Mouse (Mus musculus) limb, embryonic 14.5 days (tissue): ENCODE measurements around the gene 1700067K01Rik. TPM values are rescaled to one million over a fixed set of nuclear protein-coding genes. Genes with fewer than 3 reads are reported as not detected.

Experiments used
- ATAC-seq: fragments of 200-750 bp; cut with Nextera tagmentation; 2 replicates; pipeline ENCODE4 v1.8.0; 2017; ENCODE audit warnings: low read depth, moderate number of reproducible peaks, moderate TSS enrichment; ENCODE audit not compliant: low FRiP score
- DNase-seq: peaks from one replicate; pipeline ENCODE4 v3.0.0-alpha.2; 2015; ENCODE audit warnings: low spot score
- H3K27ac ChIP-seq: fragments of 300-500 bp; sonication (generic); replicated peaks from 2 replicates; pipeline ENCODE4 v1.5.1; 2014; ENCODE audit warnings: low read depth, mild to moderate bottlenecking, low read length, moderate library complexity, mixed read lengths
- H3K27me3 ChIP-seq: fragments of 300-500 bp; sonication (generic); 2 replicates; pipeline ENCODE4 v1.6.1; 2014; ENCODE audit warnings: low read length, mixed read lengths; ENCODE audit not compliant: control insufficient read depth, insufficient read depth
- H3K36me3 ChIP-seq: fragments of 300-500 bp; sonication (generic); 2 replicates; pipeline ENCODE4 v1.6.1; 2014; ENCODE audit warnings: mild to moderate bottlenecking, low read length, moderate library complexity, mixed read lengths; ENCODE audit not compliant: control insufficient read depth, insufficient read depth
- H3K4me1 ChIP-seq: fragments of 300-500 bp; sonication (generic); 2 replicates; pipeline ENCODE4 v1.6.1; 2014; ENCODE audit warnings: antibody characterized with exemption, low read length, mixed read lengths; ENCODE audit not compliant: control insufficient read depth, insufficient read depth
- H3K4me2 ChIP-seq: fragments of 300-500 bp; sonication (generic); replicated peaks from 2 replicates; pipeline ENCODE4 v1.6.1; 2014; ENCODE audit warnings: low read depth, mild to moderate bottlenecking, low read length, moderate library complexity; ENCODE audit not compliant: severe bottlenecking
- H3K4me3 ChIP-seq: fragments of 300-500 bp; sonication (generic); replicated peaks from 2 replicates; pipeline ENCODE4 v1.5.1; 2014; ENCODE audit warnings: low read length
- H3K9ac ChIP-seq: fragments of 300-500 bp; sonication (generic); 2 replicates; pipeline ENCODE4 v1.6.1; 2014; ENCODE audit warnings: mild to moderate bottlenecking, low read depth, low read length, moderate library complexity; ENCODE audit not compliant: severe bottlenecking
- H3K9me3 ChIP-seq: fragments of 300-500 bp; sonication (generic); 2 replicates; pipeline ENCODE4 v1.6.1; 2016; ENCODE audit warnings: low read length; ENCODE audit not compliant: control insufficient read depth
- POLR2A ChIP-seq: fragments of 200-500 bp; IDR thresholded peaks from 2 replicates; pipeline ENCODE4 v1.8.0; 2012; ENCODE audit warnings: inconsistent platforms, mild to moderate bottlenecking, moderate library complexity, borderline replicate concordance; ENCODE audit not compliant: insufficient read depth, insufficient read length; ENCODE audit errors: extremely low read depth
- WGBS: fragments of 180-500 bp; shearing (Covaris S2); extraction: QIAGEN DNeasy Blood & Tissue Kit; methylation state at CpG from one replicate; pipeline ENCODE4 v1.1.7; 2014; 5-methylcytosine and 5-hydroxymethylcytosine counted together
- polyA plus RNA-seq, 2 experiments: library from polyadenylated mRNA; depleted of rRNA in 1 of 2; stranded (reverse) in 1 of 2; unstranded in 1 of 2; fragments of >200 nt; fragmentation: Nextera tagmentation in 1 of 2; extraction: Ambion mirVana in 1 of 2; gene quantifications; 2 replicates each; pipeline versions ENCODE4 v1.2.1 to v1.2.3; 2012 to 2014

1700067K01Rik gene
- polyA plus RNA-seq (2012; rRNA removed) (0.72 and 0.73 TPM in 2 replicates), polyA plus RNA-seq (2014; fragmentation: Nextera tagmentation; extraction: Ambion mirVana) (1.6 and 2.3 TPM in 2 replicates)

- Histone ChIP-seq H3K27ac (no peak within 1 kb of the TSS), H3K9ac (peak within 1 kb of the TSS; percentile 38), H3K36me3 (peaks cover 28% of the 10 kb centered on the region), H3K27me3 (no peaks in the 10 kb centered on the region), H3K4me2 (peak within 1 kb of the TSS; percentile 34), H3K9me3 (no peaks in the 10 kb centered on the region), H3K4me1 (peaks cover 22% of the 10 kb centered on the region), H3K4me3 (peak within 1 kb of the TSS; percentile 13; the same call in 1 of the 2 replicates)
- DNase-seq (no peak), ATAC-seq (no peak)
- TF ChIP-seq POLR2A: no peak
- 28% methylated on average over 57 of the region's 61 CpGs for WGBS
These were observed at the start of gene 1700067K01Rik for GRCm38 (mm10) chr8:84001281-84002000. TSS of gene 1700067K01Rik (plus strand) at chr8:84001502.

- ATAC-seq (no peak), DNase-seq (no peak)
- H3K4me2 ChIP-seq: peak overlapping the region; percentile 89
- peak overlapping the region; percentile 62 for H3K4me3 ChIP-seq
- peak overlapping the region; percentile 52 for H3K9ac ChIP-seq
- H3K4me1 ChIP-seq: peaks cover 4% of the 10 kb centered on the region; the same call in 1 of the 2 replicates
- no peaks in the 10 kb centered on the region for H3K27me3 ChIP-seq
- under 1% methylated on average over 14 of the region's 14 CpGs for WGBS
- no peaks in the 10 kb centered on the region for H3K9me3 ChIP-seq
- H3K36me3 ChIP-seq: no peaks in the 10 kb centered on the region
- H3K27ac ChIP-seq: no peak overlapping the region
- no peak for TF ChIP-seq POLR2A
These were observed 46.6 kb upstream of the 1700067K01Rik start for GRCm38 (mm10) chr8:83954749-83955105.

- Histone ChIP-seq H3K4me1 (peaks cover 4% of the 10 kb centered on the region; the same call in 1 of the 2 replicates), H3K27me3 (no peaks in the 10 kb centered on the region), H3K36me3 (no peaks in the 10 kb centered on the region), H3K4me3 (peak within 1 kb of the TSS; percentile 62), H3K4me2 (peak within 1 kb of the TSS; percentile 89), H3K9ac (peak within 1 kb of the TSS; percentile 52), H3K27ac (no peak within 1 kb of the TSS), H3K9me3 (no peaks in the 10 kb centered on the region)
- TF ChIP-seq POLR2A: no peak
- DNase-seq (peak; percentile 100), ATAC-seq (peak; percentile 97)
- WGBS: under 1% methylated on average over 72 of the region's 75 CpGs
These were observed 46.0 kb upstream of the 1700067K01Rik start, which contains the start of the genes Gm10644 and Asf1b for GRCm38 (mm10) chr8:83955106-83955957. TSS of gene Gm10644 (minus strand) at chr8:83955205. TSS of gene Asf1b (plus strand) at chr8:83955507.

- Histone ChIP-seq H3K4me2 (peak overlapping the region; percentile 89), H3K4me1 (peaks cover 4% of the 10 kb centered on the region; the same call in 1 of the 2 replicates), H3K27ac (no peak overlapping the region), H3K4me3 (peak overlapping the region; percentile 62), H3K36me3 (no peaks in the 10 kb centered on the region), H3K9me3 (no peaks in the 10 kb centered on the region), H3K27me3 (no peaks in the 10 kb centered on the region), H3K9ac (peak overlapping the region; percentile 45)
- TF ChIP-seq POLR2A: no peak
- WGBS: 3% methylated on average over 15 of the region's 15 CpGs
- ATAC-seq: no peak
- DNase-seq: no peak
These were observed 45.4 kb upstream of the 1700067K01Rik start for GRCm38 (mm10) chr8:83955958-83956218.

- 15% methylated on average over 1 of the region's 1 CpGs for WGBS
- Histone ChIP-seq H3K9ac (no peak overlapping the region), H3K27me3 (no peaks in the 10 kb centered on the region), H3K9me3 (no peaks in the 10 kb centered on the region), H3K36me3 (no peaks in the 10 kb centered on the region), H3K4me1 (peaks cover 4% of the 10 kb centered on the region; the same call in 1 of the 2 replicates), H3K27ac (no peak overlapping the region), H3K4me3 (peak overlapping the region; percentile 62; the same call in 1 of the 2 replicates), H3K4me2 (peak overlapping the region; percentile 89)
- TF ChIP-seq POLR2A: no peak
- no peak for DNase-seq
- ATAC-seq: no peak
These were observed 44.5 kb upstream of the 1700067K01Rik start for GRCm38 (mm10) chr8:83956789-83957188.
